Mouse (Mus musculus): Measurements from ENCODE around the gene Dohh.

DNA sequence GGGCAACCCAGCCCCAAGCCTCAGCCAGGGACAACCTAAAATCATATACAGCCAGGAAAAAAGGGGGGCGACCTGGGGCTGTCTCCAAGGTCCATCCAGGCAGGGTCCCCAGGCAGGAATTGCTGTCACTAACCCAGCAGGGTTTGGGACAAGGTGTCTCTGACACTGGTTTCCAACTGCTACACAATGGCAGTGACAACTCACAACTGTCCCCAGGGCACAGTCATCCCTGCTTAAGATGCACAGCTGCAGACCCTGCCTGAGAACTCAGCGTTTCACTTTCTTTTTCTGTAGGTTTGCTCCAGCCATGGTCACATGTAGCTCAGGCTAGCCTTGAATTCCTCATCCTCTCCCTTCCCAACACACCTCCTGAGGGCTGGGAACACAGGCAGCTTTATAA is 44.9 kb downstream of the Dohh start:
- TF ChIP-seq CTCF (IDR thresholded peaks at IDR 0.05; ENCODE audit: control insufficient read depth, insufficient read depth, low read length) (no peak), POLR2A (IDR thresholded peaks at IDR 0.05; ENCODE audit: borderline replicate concordance, control insufficient read depth, low read depth, low read length) (no peak)

Data from bone marrow, adult 2 months (tissue).